Mouse (Mus musculus): Measurements from ENCODE around the gene Arhgap28. TPM values are rescaled to one million over a fixed set of nuclear protein-coding genes. Genes with fewer than 3 reads are reported as not detected.
"Not testable (repeated sequence)": the region's sequence is repeated elsewhere in the genome, so short reads cannot be mapped to it uniquely, and the experiment has no call there.

Arhgap28 gene
- polyA plus RNA-seq, 1 experiment from 2014 or later: 11.5 TPM

DNA sequence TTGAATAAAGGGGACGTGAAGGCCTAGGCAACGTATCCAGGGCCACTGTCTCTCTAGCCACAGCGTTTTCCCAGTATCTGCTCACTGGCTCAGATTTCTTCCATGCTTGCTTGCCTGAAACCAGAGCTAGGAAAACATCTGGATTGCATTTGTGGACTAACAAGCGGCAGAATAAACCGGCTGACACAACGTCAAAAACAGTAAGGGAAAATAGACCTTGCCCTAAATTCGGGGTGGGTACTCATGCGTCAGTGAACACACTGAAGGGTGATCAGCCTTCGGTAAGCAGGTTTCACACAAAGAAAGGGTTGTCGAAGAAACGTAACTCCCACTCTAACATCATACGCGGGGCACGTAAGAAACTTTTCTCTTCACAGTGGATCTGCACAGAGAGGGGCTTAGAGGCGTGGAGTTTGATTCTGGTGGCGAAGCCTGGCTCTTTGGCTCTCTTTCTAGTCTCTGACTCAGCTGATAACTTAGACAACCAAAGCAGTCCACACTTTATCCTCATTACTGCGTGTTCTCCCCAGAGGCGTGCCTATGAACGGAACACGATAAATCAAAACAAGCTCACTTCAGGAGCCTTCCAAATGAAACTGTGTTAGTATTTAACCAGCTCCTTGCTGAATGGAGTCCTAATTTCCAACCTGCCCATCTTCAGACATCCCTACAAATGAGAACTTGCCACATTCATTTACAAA, 137.2 kb downstream of the Arhgap28 start:
- peak; percentile 76 for DNase-seq (ENCODE audit: low spot score)

DNA sequence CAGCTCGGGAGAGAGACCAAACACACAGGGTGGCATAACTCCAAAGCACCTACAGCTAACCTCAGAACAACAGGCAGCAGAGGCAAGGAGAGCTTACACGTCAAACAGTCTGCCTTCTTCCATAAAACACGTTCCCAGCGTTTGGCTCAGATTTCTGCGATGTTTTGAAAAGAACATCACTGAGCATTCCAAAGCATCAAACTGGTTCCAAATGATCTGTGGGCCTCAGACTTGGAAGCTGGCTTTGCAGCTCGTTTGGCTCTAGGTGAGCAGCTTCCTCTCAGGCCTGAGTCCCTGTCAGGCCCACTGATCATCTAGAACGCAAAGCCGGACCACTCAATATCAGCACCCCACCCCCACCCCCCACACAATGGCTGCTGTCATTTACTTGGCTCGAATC, 137.9 kb downstream of the Arhgap28 start:
- H3K36me3 ChIP-seq (ENCODE audit: insufficient read depth, low read length): 0 out of 2 replicates have a peak, but pooled peaks cover 7% of the 10 kb centered on the region
- ATAC-seq (replicated peaks; ENCODE audit: low FRiP score, low read depth): no peak
- no peak for TF ChIP-seq CTCF (IDR thresholded peaks at IDR 0.05; ENCODE audit: low read depth)
- 43% methylated on average over 9 of the region's 9 CpGs for WGBS
- no peaks in the 10 kb centered on the region for H3K9me3 ChIP-seq (replicated peaks; ENCODE audit: low read length)
- H3K9ac ChIP-seq (ENCODE audit: low read depth, low read length): no peak overlapping the region
- H3K27me3 ChIP-seq (ENCODE audit: insufficient read depth, low read length): no peaks in the 10 kb centered on the region
- no peak overlapping the region for H3K4me2 ChIP-seq (ENCODE audit: low read length)
- 0 out of 2 replicates have a peak, but pooled peaks cover 7% of the 10 kb centered on the region for H3K4me1 ChIP-seq (replicated peaks; ENCODE audit: insufficient read depth, low read length)
- no peak overlapping the region for H3K4me3 ChIP-seq (replicated peaks; ENCODE audit: low read depth, low read length)
- DNase-seq (ENCODE audit: low spot score): peak; percentile 37
- no peak overlapping the region for H3K27ac ChIP-seq

More for the DNA sequence above, 137.2 kb downstream of the Arhgap28 start:
- 0 out of 2 replicates have a peak, but pooled peaks cover 7% of the 10 kb centered on the region for H3K36me3 ChIP-seq (ENCODE audit: insufficient read depth, low read length)
- ATAC-seq (replicated peaks; ENCODE audit: low FRiP score, low read depth): no peak
- H3K27ac ChIP-seq: peak overlapping the region; percentile 8; the same call in 1 of the 2 replicates
- H3K9me3 ChIP-seq (replicated peaks; ENCODE audit: low read length): no peaks in the 10 kb centered on the region
- H3K27me3 ChIP-seq (ENCODE audit: insufficient read depth, low read length): no peaks in the 10 kb centered on the region
- TF ChIP-seq CTCF (IDR thresholded peaks at IDR 0.05; ENCODE audit: low read depth): no peak
- 29% methylated on average over 20 of the region's 20 CpGs for WGBS
- no peak overlapping the region for H3K4me3 ChIP-seq (replicated peaks; ENCODE audit: low read depth, low read length)
- no peak overlapping the region for H3K9ac ChIP-seq (ENCODE audit: low read depth, low read length)
- H3K4me1 ChIP-seq (replicated peaks; ENCODE audit: insufficient read depth, low read length): 0 out of 2 replicates have a peak, but pooled peaks cover 7% of the 10 kb centered on the region
- H3K4me2 ChIP-seq (ENCODE audit: low read length): peak overlapping the region; percentile 41

DNA sequence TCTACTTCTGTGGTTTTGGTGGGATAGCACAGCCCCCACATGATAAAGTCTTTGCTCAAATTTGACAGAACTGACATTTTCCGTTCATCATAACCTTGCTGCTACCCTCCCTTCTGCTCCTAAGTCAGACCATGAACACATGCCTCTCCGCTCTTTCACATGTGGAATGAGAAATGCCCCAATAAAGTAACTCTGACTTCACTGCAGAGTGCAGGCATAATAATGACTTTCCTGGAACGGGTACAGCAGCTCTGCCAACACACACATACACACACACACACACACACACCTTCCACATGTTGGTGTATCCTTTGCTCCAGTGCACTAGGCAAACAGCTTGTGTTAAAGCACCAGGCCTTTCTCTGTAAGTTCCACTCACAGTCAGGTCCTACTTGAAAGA, 139.0 kb downstream of the Arhgap28 start:
- H3K27ac ChIP-seq: no peak overlapping the region
- H3K36me3 ChIP-seq (ENCODE audit: insufficient read depth, low read length): 0 out of 2 replicates have a peak, but pooled peaks cover 7% of the 10 kb centered on the region
- 0 out of 2 replicates have a peak, but pooled peaks cover 7% of the 10 kb centered on the region for H3K4me1 ChIP-seq (replicated peaks; ENCODE audit: insufficient read depth, low read length)
- ATAC-seq (replicated peaks; ENCODE audit: low FRiP score, low read depth) (no peak), DNase-seq (ENCODE audit: low spot score) (no peak)
- H3K4me2 ChIP-seq (ENCODE audit: low read length): no peak overlapping the region
- TF ChIP-seq CTCF (IDR thresholded peaks at IDR 0.05; ENCODE audit: low read depth): no peak
- H3K9ac ChIP-seq (ENCODE audit: low read depth, low read length): no peak overlapping the region
- no peaks in the 10 kb centered on the region for H3K27me3 ChIP-seq (ENCODE audit: insufficient read depth, low read length)
- H3K9me3 ChIP-seq (replicated peaks; ENCODE audit: low read length): no peaks in the 10 kb centered on the region
- no peak overlapping the region for H3K4me3 ChIP-seq (replicated peaks; ENCODE audit: low read depth, low read length)
- 84% methylated on average over 3 of the region's 3 CpGs for WGBS

DNA sequence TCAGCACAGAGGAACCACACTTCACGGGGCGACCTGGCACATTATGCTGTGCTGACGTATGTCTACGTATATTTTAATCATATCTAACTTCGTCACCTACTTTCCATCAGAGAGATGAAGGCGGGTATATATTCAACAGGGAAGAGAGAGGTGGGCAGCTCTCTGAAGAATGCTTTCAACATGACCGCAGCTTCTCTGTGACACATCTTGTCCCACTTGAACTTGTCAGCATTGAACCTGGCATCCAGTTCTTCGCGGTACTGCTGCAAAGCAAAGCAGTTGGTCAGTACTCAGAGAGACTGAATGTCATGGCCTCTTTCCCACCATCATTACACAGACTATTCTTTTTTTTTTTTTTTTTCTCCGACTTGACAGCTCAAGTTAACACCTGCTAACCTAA, 139.6 kb downstream of the Arhgap28 start:
- no peak for TF ChIP-seq CTCF (IDR thresholded peaks at IDR 0.05; ENCODE audit: low read depth)
- H3K9ac ChIP-seq (ENCODE audit: low read depth, low read length): no peak overlapping the region
- ATAC-seq (replicated peaks; ENCODE audit: low FRiP score, low read depth): no peak
- H3K27me3 ChIP-seq (ENCODE audit: insufficient read depth, low read length): no peaks in the 10 kb centered on the region
- H3K4me1 ChIP-seq (replicated peaks; ENCODE audit: insufficient read depth, low read length): 0 out of 2 replicates have a peak, but pooled peaks cover 7% of the 10 kb centered on the region
- 0 out of 2 replicates have a peak, but pooled peaks cover 7% of the 10 kb centered on the region for H3K36me3 ChIP-seq (ENCODE audit: insufficient read depth, low read length)
- WGBS: 92% methylated on average over 10 of the region's 10 CpGs
- no peak overlapping the region for H3K4me2 ChIP-seq (ENCODE audit: low read length)
- no peak for DNase-seq (ENCODE audit: low spot score)
- H3K27ac ChIP-seq: no peak overlapping the region
- H3K9me3 ChIP-seq (replicated peaks; ENCODE audit: low read length): no peaks in the 10 kb centered on the region
- no peak overlapping the region for H3K4me3 ChIP-seq (replicated peaks; ENCODE audit: low read depth, low read length)

DNA sequence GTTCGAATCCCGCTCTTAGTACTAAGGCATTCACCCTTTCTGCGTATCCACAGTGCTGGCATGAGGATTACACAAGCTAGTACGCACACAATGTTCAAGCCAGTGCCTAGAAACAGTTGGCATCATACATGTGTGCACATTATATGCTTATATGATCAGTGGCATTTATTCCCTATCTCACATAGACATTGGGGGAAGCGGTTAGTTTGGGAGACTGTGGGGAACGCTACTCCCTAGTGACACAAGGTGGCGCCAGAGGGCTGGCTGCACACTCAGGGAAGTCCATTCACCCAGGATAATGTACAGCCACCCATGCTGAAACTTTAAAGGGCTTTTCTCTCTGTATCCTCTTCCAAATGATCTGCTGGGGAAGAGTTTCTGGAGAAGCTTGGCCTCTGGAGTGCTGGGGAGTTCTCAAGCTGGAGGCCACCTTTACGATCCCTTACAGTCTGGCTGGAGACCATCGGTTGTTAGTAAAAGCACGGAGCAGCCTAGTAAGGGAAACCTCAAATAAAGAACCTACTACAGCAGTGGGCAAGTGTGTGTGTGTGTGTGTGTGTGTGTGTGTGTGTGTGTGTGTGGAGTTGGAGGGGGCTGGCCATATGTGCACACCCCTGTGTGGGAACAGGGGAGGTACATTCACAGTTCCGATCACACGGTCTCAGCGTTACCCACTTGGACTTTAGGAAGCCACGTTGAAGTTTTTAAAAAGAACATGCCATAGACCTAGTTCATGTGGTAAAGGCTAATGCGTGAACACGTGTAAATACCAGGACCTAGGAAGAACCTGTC, 142.0 kb downstream of the Arhgap28 start:
- no peak overlapping the region for H3K4me2 ChIP-seq (ENCODE audit: low read length)
- TF ChIP-seq CTCF (IDR thresholded peaks at IDR 0.05; ENCODE audit: low read depth): peak; percentile 96
- H3K27ac ChIP-seq: no peak overlapping the region
- H3K9me3 ChIP-seq (replicated peaks; ENCODE audit: low read length): no peaks in the 10 kb centered on the region
- no peaks in the 10 kb centered on the region for H3K27me3 ChIP-seq (ENCODE audit: insufficient read depth, low read length)
- H3K4me3 ChIP-seq (replicated peaks; ENCODE audit: low read depth, low read length): no peak overlapping the region
- no peak overlapping the region for H3K9ac ChIP-seq (ENCODE audit: low read depth, low read length)
- H3K4me1 ChIP-seq (replicated peaks; ENCODE audit: insufficient read depth, low read length): 0 out of 2 replicates have a peak, but pooled peaks cover 7% of the 10 kb centered on the region
- DNase-seq (ENCODE audit: low spot score) (peak; percentile 89), ATAC-seq (replicated peaks; ENCODE audit: low FRiP score, low read depth) (peak; percentile 44; the same call in 1 of the 2 replicates)
- H3K36me3 ChIP-seq (ENCODE audit: insufficient read depth, low read length): peaks cover 10% of the 10 kb centered on the region; the same call in 1 of the 2 replicates
- WGBS: 73% methylated on average over 16 of the region's 16 CpGs

DNA sequence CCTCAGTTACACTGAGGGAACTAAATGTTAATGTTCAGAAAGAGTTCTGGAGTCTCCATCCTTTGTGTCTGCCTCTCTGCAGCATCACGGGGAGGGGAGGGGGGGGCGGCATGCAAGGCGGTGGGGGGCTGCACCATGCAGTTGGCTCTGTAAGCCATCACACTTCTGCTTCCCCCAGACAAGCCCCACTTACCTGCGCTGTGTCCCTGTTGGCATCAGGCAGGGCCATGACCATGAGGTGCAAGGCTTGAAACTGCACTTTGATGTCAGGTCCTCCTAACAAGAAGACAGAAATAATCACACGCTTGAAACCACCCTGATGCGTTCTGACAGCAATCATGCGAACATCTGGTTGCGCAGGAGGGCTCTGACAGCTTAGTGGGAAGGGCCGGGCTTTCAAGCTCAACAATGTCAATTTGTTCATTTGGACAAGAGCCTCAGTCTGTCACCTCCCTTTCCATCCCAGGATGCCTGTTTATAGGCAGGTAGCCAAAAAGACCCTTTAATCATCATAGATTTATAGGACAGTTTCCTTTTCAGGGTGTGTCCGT, 142.8 kb downstream of the Arhgap28 start:
- Histone ChIP-seq H3K27me3 (ENCODE audit: insufficient read depth, low read length) (no peaks in the 10 kb centered on the region), H3K4me1 (replicated peaks; ENCODE audit: insufficient read depth, low read length) (0 out of 2 replicates have a peak, but pooled peaks cover under 1% of the 10 kb centered on the region), H3K9ac (ENCODE audit: low read depth, low read length) (no peak overlapping the region), H3K27ac (no peak overlapping the region), H3K4me3 (replicated peaks; ENCODE audit: low read depth, low read length) (no peak overlapping the region), H3K4me2 (ENCODE audit: low read length) (no peak overlapping the region), H3K36me3 (ENCODE audit: insufficient read depth, low read length) (peaks cover 13% of the 10 kb centered on the region; the same call in 1 of the 2 replicates), H3K9me3 (replicated peaks; ENCODE audit: low read length) (no peaks in the 10 kb centered on the region)
- no peak for DNase-seq (ENCODE audit: low spot score)
- ATAC-seq (replicated peaks; ENCODE audit: low FRiP score, low read depth): no peak
- no peak for TF ChIP-seq CTCF (IDR thresholded peaks at IDR 0.05; ENCODE audit: low read depth)
- 92% methylated on average over 10 of the region's 10 CpGs for WGBS

DNA sequence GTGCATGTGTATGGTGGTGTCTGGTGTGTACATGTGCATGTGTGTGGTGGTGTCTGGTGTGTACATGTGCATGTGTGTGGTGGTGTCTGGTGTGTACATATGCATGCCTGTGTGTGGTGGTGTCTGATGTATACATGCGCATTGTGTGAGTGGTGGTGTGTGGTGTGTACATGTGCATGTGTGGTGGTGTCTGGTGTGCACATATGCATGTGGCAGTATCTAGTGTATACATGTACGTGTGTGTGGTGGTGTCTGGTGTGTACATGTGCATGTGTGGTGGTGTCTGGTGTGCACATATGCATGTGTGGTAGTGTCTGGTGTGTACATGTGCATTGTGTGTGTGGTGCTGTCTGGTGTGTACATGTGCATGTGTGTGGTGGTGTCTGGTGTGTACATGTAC, 162.4 kb downstream of the Arhgap28 start:
- H3K4me1 ChIP-seq (replicated peaks; ENCODE audit: insufficient read depth, low read length); H3K4me2 ChIP-seq (ENCODE audit: low read length); H3K27ac ChIP-seq; H3K27me3 ChIP-seq (ENCODE audit: insufficient read depth, low read length); H3K4me3 ChIP-seq (replicated peaks; ENCODE audit: low read depth, low read length); DNase-seq (ENCODE audit: low spot score); ATAC-seq (replicated peaks; ENCODE audit: low FRiP score, low read depth); H3K9me3 ChIP-seq (replicated peaks; ENCODE audit: low read length); H3K9ac ChIP-seq (ENCODE audit: low read depth, low read length); H3K36me3 ChIP-seq (ENCODE audit: insufficient read depth, low read length): not testable (repeated sequence)
- 98% methylated on average over 2 of the region's 2 CpGs for WGBS

All from kidney, postnatal 0 days (tissue).